Mouse (Mus musculus) natural killer cell, adult 2 months (primary cell): Measurements from ENCODE around the gene Arfgap3.

Source experiments
- DNase-seq, 2 experiments: peaks; one replicate each; pipeline ENCODE4 v3.0.0; 2022; ENCODE audit warnings: low spot score in 2 of 2

Gene Arfgap3

GRCm38 (mm10) chr15:83254372-83255070, 95.5 kb downstream of the Arfgap3 start:
- DNase-seq: no peak

DNA sequence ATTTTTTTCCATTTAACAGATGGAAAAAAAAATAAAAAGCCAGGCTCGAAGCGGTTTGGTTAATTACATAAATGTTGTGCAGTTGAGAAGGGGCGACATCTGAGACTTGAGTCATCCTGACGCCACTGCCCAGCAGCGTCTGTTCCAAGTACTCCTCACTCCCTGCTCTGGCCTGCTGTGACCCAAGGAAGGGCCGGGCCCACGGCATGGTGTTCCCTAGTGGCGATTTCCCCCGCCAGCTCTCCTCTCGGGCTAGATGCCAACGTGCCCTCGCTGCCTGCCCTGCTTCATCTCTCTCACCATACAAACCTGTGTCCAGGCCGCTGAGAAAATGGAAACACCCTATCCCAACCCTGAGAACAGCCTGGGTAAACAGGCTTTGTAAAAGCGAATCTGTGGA, 98.0 kb downstream of the Arfgap3 start:
- no peak for DNase-seq

GRCm38 (mm10) chr15:83251176-83252004, 98.7 kb downstream of the Arfgap3 start, which contains the start of gene A4galt:
Gene A4galt, minus strand, starts transcription at chr15:83251774.
- no peak for DNase-seq

GRCm38 (mm10) chr15:83250651-83251175, 99.3 kb downstream of the Arfgap3 start:
- no peak for DNase-seq
